Mouse (Mus musculus): ENCODE results near the gene P2rx5. TPM values are rescaled to one million over a fixed set of nuclear protein-coding genes. Genes with fewer than 3 reads are reported as not detected.

P2rx5 gene
- polyA plus RNA-seq, 1 experiment: 1.9 TPM

GRCm38 (mm10) chr11:73177895-73178294, 17.7 kb downstream of the P2rx5 start:
- 39% methylated on average over 2 of the region's 2 CpGs for WGBS
- Histone ChIP-seq H3K4me3 (ENCODE audit: control insufficient read depth, insufficient read depth, low read length) (peak overlapping the region; percentile 80), H3K4me1 (replicated peaks; ENCODE audit: control insufficient read depth, insufficient read depth, low read length) (peaks cover 11% of the 10 kb centered on the region), H3K27ac (ENCODE audit: control insufficient read depth, insufficient read depth, low read length) (no peak overlapping the region), H3K27me3 (ENCODE audit: control insufficient read depth, insufficient read depth, low read length) (no peaks in the 10 kb centered on the region), H3K36me3 (ENCODE audit: control insufficient read depth, insufficient read depth, low read length) (no peaks in the 10 kb centered on the region)
- no peak for DNase-seq
- TF ChIP-seq POLR2A (IDR thresholded peaks at IDR 0.05; ENCODE audit: control insufficient read depth, extremely low read depth, insufficient read depth, low read length, poor library complexity) (no peak), CTCF (IDR thresholded peaks at IDR 0.05; ENCODE audit: borderline replicate concordance, control insufficient read depth, extremely low read depth, insufficient read depth, low read length, poor library complexity) (no peak)

GRCm38 (mm10) chr11:73185872-73186615, 25.8 kb downstream of the P2rx5 start:
- no peak for DNase-seq
- H3K4me1 ChIP-seq (replicated peaks; ENCODE audit: control insufficient read depth, insufficient read depth, low read length): no peaks in the 10 kb centered on the region
- no peaks in the 10 kb centered on the region for H3K36me3 ChIP-seq (ENCODE audit: control insufficient read depth, insufficient read depth, low read length)
- H3K27ac ChIP-seq (ENCODE audit: control insufficient read depth, insufficient read depth, low read length): no peak overlapping the region
- 84% methylated on average over 10 of the region's 10 CpGs for WGBS
- no peaks in the 10 kb centered on the region for H3K27me3 ChIP-seq (ENCODE audit: control insufficient read depth, insufficient read depth, low read length)
- H3K4me3 ChIP-seq (ENCODE audit: control insufficient read depth, insufficient read depth, low read length): no peak overlapping the region
- TF ChIP-seq POLR2A (IDR thresholded peaks at IDR 0.05; ENCODE audit: control insufficient read depth, extremely low read depth, insufficient read depth, low read length, poor library complexity): no peak
- TF ChIP-seq CTCF (IDR thresholded peaks at IDR 0.05; ENCODE audit: borderline replicate concordance, control insufficient read depth, extremely low read depth, insufficient read depth, low read length, poor library complexity): no peak

- no peak for DNase-seq
- H3K36me3 ChIP-seq (ENCODE audit: control insufficient read depth, insufficient read depth, low read length): no peaks in the 10 kb centered on the region
- H3K27me3 ChIP-seq (ENCODE audit: control insufficient read depth, insufficient read depth, low read length): no peaks in the 10 kb centered on the region
- TF ChIP-seq CTCF (IDR thresholded peaks at IDR 0.05; ENCODE audit: borderline replicate concordance, control insufficient read depth, extremely low read depth, insufficient read depth, low read length, poor library complexity) (no peak), POLR2A (IDR thresholded peaks at IDR 0.05; ENCODE audit: control insufficient read depth, extremely low read depth, insufficient read depth, low read length, poor library complexity) (no peak)
- WGBS: 91% methylated on average over 6 of the region's 6 CpGs
- H3K4me3 ChIP-seq (ENCODE audit: control insufficient read depth, insufficient read depth, low read length): no peak overlapping the region
- H3K4me1 ChIP-seq (replicated peaks; ENCODE audit: control insufficient read depth, insufficient read depth, low read length): no peaks in the 10 kb centered on the region
- no peak overlapping the region for H3K27ac ChIP-seq (ENCODE audit: control insufficient read depth, insufficient read depth, low read length)
These were observed 27.0 kb downstream of the P2rx5 start for GRCm38 (mm10) chr11:73187231-73187630.

- 58% methylated on average over 6 of the region's 6 CpGs for WGBS
- Histone ChIP-seq H3K36me3 (ENCODE audit: control insufficient read depth, insufficient read depth, low read length) (no peaks in the 10 kb centered on the region), H3K4me1 (replicated peaks; ENCODE audit: control insufficient read depth, insufficient read depth, low read length) (no peaks in the 10 kb centered on the region), H3K4me3 (ENCODE audit: control insufficient read depth, insufficient read depth, low read length) (no peak overlapping the region), H3K27me3 (ENCODE audit: control insufficient read depth, insufficient read depth, low read length) (no peaks in the 10 kb centered on the region), H3K27ac (ENCODE audit: control insufficient read depth, insufficient read depth, low read length) (no peak overlapping the region)
- TF ChIP-seq POLR2A (IDR thresholded peaks at IDR 0.05; ENCODE audit: control insufficient read depth, extremely low read depth, insufficient read depth, low read length, poor library complexity) (no peak), CTCF (IDR thresholded peaks at IDR 0.05; ENCODE audit: borderline replicate concordance, control insufficient read depth, extremely low read depth, insufficient read depth, low read length, poor library complexity) (no peak)
- no peak for DNase-seq
These were observed 32.8 kb downstream of the P2rx5 start for GRCm38 (mm10) chr11:73193047-73193446.

GRCm38 (mm10) chr11:73194444-73194843, 34.2 kb downstream of the P2rx5 start:
- WGBS: 79% methylated on average over 2 of the region's 2 CpGs
- no peak for DNase-seq
- Histone ChIP-seq H3K27me3 (ENCODE audit: control insufficient read depth, insufficient read depth, low read length) (no peaks in the 10 kb centered on the region), H3K4me1 (replicated peaks; ENCODE audit: control insufficient read depth, insufficient read depth, low read length) (peaks cover 3% of the 10 kb centered on the region), H3K4me3 (ENCODE audit: control insufficient read depth, insufficient read depth, low read length) (no peak overlapping the region), H3K27ac (ENCODE audit: control insufficient read depth, insufficient read depth, low read length) (no peak overlapping the region), H3K36me3 (ENCODE audit: control insufficient read depth, insufficient read depth, low read length) (no peaks in the 10 kb centered on the region)
- TF ChIP-seq CTCF (IDR thresholded peaks at IDR 0.05; ENCODE audit: borderline replicate concordance, control insufficient read depth, extremely low read depth, insufficient read depth, low read length, poor library complexity): no peak

- no peaks in the 10 kb centered on the region for H3K36me3 ChIP-seq (ENCODE audit: control insufficient read depth, insufficient read depth, low read length)
- peaks cover 3% of the 10 kb centered on the region for H3K4me1 ChIP-seq (replicated peaks; ENCODE audit: control insufficient read depth, insufficient read depth, low read length)
- H3K27me3 ChIP-seq (ENCODE audit: control insufficient read depth, insufficient read depth, low read length): no peaks in the 10 kb centered on the region
- 15% methylated on average over 1 of the region's 1 CpGs for WGBS
- no peak overlapping the region for H3K27ac ChIP-seq (ENCODE audit: control insufficient read depth, insufficient read depth, low read length)
- TF ChIP-seq CTCF (IDR thresholded peaks at IDR 0.05; ENCODE audit: borderline replicate concordance, control insufficient read depth, extremely low read depth, insufficient read depth, low read length, poor library complexity) (no peak), POLR2A (IDR thresholded peaks at IDR 0.05; ENCODE audit: control insufficient read depth, extremely low read depth, insufficient read depth, low read length, poor library complexity) (no peak)
- DNase-seq: no peak
- no peak overlapping the region; the same call in 1 of the 2 replicates for H3K4me3 ChIP-seq (ENCODE audit: control insufficient read depth, insufficient read depth, low read length)
These were observed 38.0 kb downstream of the P2rx5 start for GRCm38 (mm10) chr11:73198190-73198589.
